Mouse (Mus musculus) layer of hippocampus, adult 18-20 months (tissue): ENCODE measurements around the gene Fbxo2. TPM values are rescaled to one million over a fixed set of nuclear protein-coding genes. Genes with fewer than 3 reads are reported as not detected.
"Not testable (repeated sequence)": the region's sequence is repeated elsewhere in the genome, so short reads cannot be mapped to it uniquely, and the experiment has no call there.

ENCODE experiments used
- DNase-seq, 2 experiments: peaks; one replicate each; pipeline ENCODE4 v3.0.0; 2022; ENCODE audit warnings: low spot score in 2 of 2
- long read RNA-seq: library from polyadenylated mRNA; stranded (forward); transcript quantifications from one replicate; pipeline ENCODE4 v2.0.0, GENCODE M21; 2021
- total RNA-seq, 2 experiments: library from RNA; stranded (reverse); gene quantifications; 2 replicates each; pipeline ENCODE4 v1.2.3; 2021

The Fbxo2 gene
- 100 to 1,000 TPM; 118 TPM for total RNA-seq
- long read RNA-seq, transcript Fbxo2-201 (6 exons, 1,288 nt): major isoform, 95 of 111 reads
- long read RNA-seq, partial matches to known transcripts: 6 of 111 reads
- long read RNA-seq, other reads (novel, unspliced or antisense): 10 of 111 reads

GRCm38 (mm10) chr4:148160436-148161390 lies at the start of gene Fbxo2, which contains the start of gene Fbxo44:
Gene Fbxo2, plus strand, starts transcription at chr4:148160621.
Gene Fbxo44, minus strand, starts transcription at chr4:148160482.
- peak in 1 of 2 experiments; percentile 62 for DNase-seq

- DNase-seq: no peak
Measured at GRCm38 (mm10) chr4:148112519-148112918, 47.9 kb upstream of the Fbxo2 start.

- peak; percentile 79 to 82 for DNase-seq
Measured at GRCm38 (mm10) chr4:148114758-148115391, 45.5 kb upstream of the Fbxo2 start.

GRCm38 (mm10) chr4:148115467-148115866 lies 45.0 kb upstream of the Fbxo2 start:
- DNase-seq: no peak

- no peak for DNase-seq
Measured at GRCm38 (mm10) chr4:148116657-148117056, 43.8 kb upstream of the Fbxo2 start.

- DNase-seq: no peak
Measured at GRCm38 (mm10) chr4:148117392-148117791, 43.0 kb upstream of the Fbxo2 start.

- DNase-seq: not testable (repeated sequence)
Measured at GRCm38 (mm10) chr4:148119578-148119977, 40.8 kb upstream of the Fbxo2 start.

- no peak for DNase-seq
Measured at GRCm38 (mm10) chr4:148120555-148120954, 39.9 kb upstream of the Fbxo2 start.

- peak; percentile 69 to 75 for DNase-seq
Measured at GRCm38 (mm10) chr4:148121362-148121761, 39.1 kb upstream of the Fbxo2 start.

GRCm38 (mm10) chr4:148121982-148122693 lies 38.3 kb upstream of the Fbxo2 start:
- no peak for DNase-seq

- no peak for DNase-seq
Measured at GRCm38 (mm10) chr4:148122694-148123066, 37.7 kb upstream of the Fbxo2 start.

- DNase-seq: no peak
Measured at GRCm38 (mm10) chr4:148128241-148128640, 32.2 kb upstream of the Fbxo2 start.

GRCm38 (mm10) chr4:148128672-148129071 lies 31.7 kb upstream of the Fbxo2 start:
- DNase-seq: no peak

GRCm38 (mm10) chr4:148130133-148130532 lies 30.3 kb upstream of the Fbxo2 start, which contains the start of gene Mad2l2:
Gene Mad2l2, plus strand, starts transcription at chr4:148130384.
- DNase-seq: no peak

GRCm38 (mm10) chr4:148130561-148131413 lies 29.6 kb upstream of the Fbxo2 start, which contains the start of gene Draxin:
Gene Draxin, minus strand, starts transcription at chr4:148130698.
- no peak for DNase-seq

- no peak for DNase-seq
Measured at GRCm38 (mm10) chr4:148131497-148132081, 28.8 kb upstream of the Fbxo2 start.

- DNase-seq: no peak
Measured at GRCm38 (mm10) chr4:148134988-148135387, 25.4 kb upstream of the Fbxo2 start.

GRCm38 (mm10) chr4:148137503-148137902 lies 22.9 kb upstream of the Fbxo2 start:
- no peak for DNase-seq

GRCm38 (mm10) chr4:148139767-148140097 lies 20.7 kb upstream of the Fbxo2 start:
- no peak for DNase-seq
